Mouse (Mus musculus) bone marrow, adult 2 months (tissue): ENCODE measurements around the gene Rbm25.
"Not testable (repeated sequence)": the region's sequence is repeated elsewhere in the genome, so short reads cannot be mapped to it uniquely, and the experiment has no call there.

Experiments used
- CTCF ChIP-seq: fragments of 200-500 bp; IDR thresholded peaks from 2 replicates; pipeline ENCODE4 v1.5.1; 2011; ENCODE audit warnings: low read length, control low read depth; ENCODE audit not compliant: control insufficient read depth, insufficient read depth
- POLR2A ChIP-seq: fragments of 200-500 bp; IDR thresholded peaks from 2 replicates; pipeline ENCODE4 v1.6.1; 2011; ENCODE audit warnings: low read depth, mild to moderate bottlenecking, control low read depth, low read length, borderline replicate concordance; ENCODE audit not compliant: control insufficient read depth

DNA sequence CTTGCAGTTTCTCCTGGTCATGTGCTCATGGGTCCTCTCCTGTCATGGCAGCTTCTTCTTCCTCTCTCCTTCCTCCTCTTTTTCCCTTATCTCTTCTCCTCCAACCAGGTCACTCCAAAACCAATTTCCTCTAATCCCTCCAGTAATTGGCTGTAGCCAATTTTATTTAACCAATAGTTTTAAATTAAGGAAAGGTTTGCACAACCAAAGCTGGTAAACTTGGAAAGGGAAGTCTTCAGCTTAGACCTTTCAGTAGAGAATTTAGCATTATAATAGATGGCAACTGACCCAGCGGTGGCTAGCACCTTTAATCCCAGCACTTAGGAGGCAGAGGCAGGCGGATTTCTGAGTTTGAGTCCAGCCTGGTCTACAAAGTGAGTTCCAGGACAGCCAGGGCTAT lies 24.6 kb upstream of the Rbm25 start:
- not testable (repeated sequence) for TF ChIP-seq CTCF, POLR2A
